Mouse (Mus musculus) spleen, adult 2 months (tissue): ENCODE measurements around the gene Xpnpep1. TPM values are rescaled to one million over a fixed set of nuclear protein-coding genes. Genes with fewer than 3 reads are reported as not detected.

Experiments used
- DNase-seq, 2 experiments: peaks; one replicate each; pipeline versions ENCODE4 v3.0.0 to v3.0.0-alpha.2; 2012 to 2021; ENCODE audit warnings: low spot score in 2 of 2, low read depth in 1 of 2
- H3K27ac ChIP-seq: fragments of 200-500 bp; 2 replicates; pipeline ENCODE4 v1.5.1; 2012; ENCODE audit warnings: low read length, inconsistent platforms; ENCODE audit not compliant: insufficient read depth
- H3K27me3 ChIP-seq: fragments of 200-500 bp; 2 replicates; pipeline ENCODE4 v1.6.1; 2012; ENCODE audit warnings: mild to moderate bottlenecking, moderate library complexity, low read length, inconsistent platforms; ENCODE audit not compliant: control insufficient read depth, insufficient read depth
- H3K36me3 ChIP-seq: fragments of 200-500 bp; 2 replicates; pipeline ENCODE4 v1.6.1; 2012; ENCODE audit warnings: mild to moderate bottlenecking, low read length, inconsistent platforms; ENCODE audit not compliant: control insufficient read depth, insufficient read depth
- H3K4me1 ChIP-seq: fragments of 200-500 bp; 2 replicates; pipeline ENCODE4 v1.6.1; 2011; ENCODE audit warnings: inconsistent platforms; ENCODE audit not compliant: control insufficient read depth, insufficient read depth, insufficient read length
- H3K4me3 ChIP-seq: fragments of 200-500 bp; 2 replicates; pipeline ENCODE4 v1.5.1; 2011; ENCODE audit warnings: mild to moderate bottlenecking, inconsistent platforms; ENCODE audit not compliant: insufficient read depth, insufficient read length; ENCODE audit errors: extremely low read depth
- CTCF ChIP-seq: fragments of 200-500 bp; IDR thresholded peaks from 2 replicates; pipeline ENCODE4 v1.5.1; 2011; ENCODE audit warnings: mild to moderate bottlenecking, inconsistent platforms; ENCODE audit not compliant: insufficient read depth, insufficient read length, insufficient replicate concordance; ENCODE audit errors: extremely low read depth
- POLR2A ChIP-seq: fragments of 200-500 bp; IDR thresholded peaks from 2 replicates; pipeline ENCODE4 v1.6.1; 2011; ENCODE audit warnings: low read depth, low read length, inconsistent platforms
- WGBS: fragments of 180-500 bp; shearing (Covaris S2); methylation state at CpG from one replicate; pipeline ENCODE4 v1.1.7; 2018; 5-methylcytosine and 5-hydroxymethylcytosine counted together
- polyA plus RNA-seq: library from polyadenylated mRNA; depleted of rRNA; stranded (reverse); fragments of >200 nt; gene quantifications from 2 replicates; pipeline ENCODE4 v1.2.3, GENCODE M21; 2012

Gene Xpnpep1
- polyA plus RNA-seq, 1 experiment, result 31.5 TPM

GRCm38 (mm10) chr19:53033159-53033943 lies 6.7 kb downstream of the Xpnpep1 start:
- TF ChIP-seq CTCF (no peak), POLR2A (no peak)
- Histone ChIP-seq H3K27me3 (no peaks in the 10 kb centered on the region), H3K4me3 (no peak overlapping the region), H3K27ac (no peak overlapping the region), H3K36me3 (peaks cover 6% of the 10 kb centered on the region), H3K4me1 (peaks cover 11% of the 10 kb centered on the region; the same call in 1 of the 2 replicates)
- WGBS, result 89% methylated on average over 10 of the region's 10 CpGs
- DNase-seq, result no peak

- Histone ChIP-seq H3K27ac (no peak overlapping the region), H3K27me3 (no peaks in the 10 kb centered on the region), H3K4me3 (no peak overlapping the region), H3K4me1 (peaks cover 10% of the 10 kb centered on the region; the same call in 1 of the 2 replicates), H3K36me3 (peaks cover 6% of the 10 kb centered on the region)
- TF ChIP-seq POLR2A, result no peak
- TF ChIP-seq CTCF, result no peak
- 81% methylated on average over 3 of the region's 3 CpGs for WGBS
- no peak for DNase-seq
These were observed 7.4 kb downstream of the Xpnpep1 start for GRCm38 (mm10) chr19:53032647-53033046.

GRCm38 (mm10) chr19:53031957-53032371 lies 8.1 kb downstream of the Xpnpep1 start:
- Histone ChIP-seq H3K4me1 (peaks cover 3% of the 10 kb centered on the region; the same call in 1 of the 2 replicates), H3K27me3 (no peaks in the 10 kb centered on the region), H3K4me3 (no peak overlapping the region), H3K27ac (no peak overlapping the region), H3K36me3 (peaks cover 7% of the 10 kb centered on the region)
- 68% methylated on average over 8 of the region's 8 CpGs for WGBS
- no peak for DNase-seq
- no peak for TF ChIP-seq CTCF
- TF ChIP-seq POLR2A, result no peak

GRCm38 (mm10) chr19:53030279-53030678 lies 9.7 kb downstream of the Xpnpep1 start:
- H3K4me1 ChIP-seq, result no peaks in the 10 kb centered on the region; the same call in 1 of the 2 replicates
- no peaks in the 10 kb centered on the region for H3K27me3 ChIP-seq
- no peak for DNase-seq
- 97% methylated on average over 6 of the region's 6 CpGs for WGBS
- H3K27ac ChIP-seq, result no peak overlapping the region
- H3K36me3 ChIP-seq, result peaks cover 8% of the 10 kb centered on the region
- TF ChIP-seq CTCF, result no peak
- no peak for TF ChIP-seq POLR2A
- no peak overlapping the region for H3K4me3 ChIP-seq

- DNase-seq, result no peak
- H3K4me1 ChIP-seq, result no peaks in the 10 kb centered on the region; the same call in 1 of the 2 replicates
- no peaks in the 10 kb centered on the region for H3K27me3 ChIP-seq
- 95% methylated on average over 5 of the region's 5 CpGs for WGBS
- peaks cover 11% of the 10 kb centered on the region for H3K36me3 ChIP-seq
- H3K27ac ChIP-seq, result no peak overlapping the region
- no peak overlapping the region for H3K4me3 ChIP-seq
- TF ChIP-seq CTCF (no peak), POLR2A (no peak)
These were observed 10.3 kb downstream of the Xpnpep1 start for GRCm38 (mm10) chr19:53029686-53030085.

- 93% methylated on average over 7 of the region's 7 CpGs for WGBS
- Histone ChIP-seq H3K36me3 (peaks cover 15% of the 10 kb centered on the region), H3K4me1 (no peaks in the 10 kb centered on the region; the same call in 1 of the 2 replicates), H3K27me3 (no peaks in the 10 kb centered on the region), H3K27ac (no peak overlapping the region), H3K4me3 (no peak overlapping the region)
- TF ChIP-seq POLR2A (no peak), CTCF (peak; percentile 3; the same call in 1 of the 2 replicates)
- no peak for DNase-seq
These were observed 11.0 kb downstream of the Xpnpep1 start for GRCm38 (mm10) chr19:53029045-53029444.

- H3K27ac ChIP-seq, result no peak overlapping the region
- no peaks in the 10 kb centered on the region; the same call in 1 of the 2 replicates for H3K4me1 ChIP-seq
- no peak for TF ChIP-seq CTCF
- TF ChIP-seq POLR2A, result no peak
- H3K27me3 ChIP-seq, result no peaks in the 10 kb centered on the region
- no peak for DNase-seq
- H3K36me3 ChIP-seq, result peaks cover 15% of the 10 kb centered on the region
- WGBS, result 94% methylated on average over 12 of the region's 12 CpGs
- no peak overlapping the region for H3K4me3 ChIP-seq
These were observed 11.8 kb downstream of the Xpnpep1 start for GRCm38 (mm10) chr19:53028216-53028615.
